Mouse (Mus musculus) granulocyte monocyte progenitor cell, adult 5-6 weeks (primary cell): ENCODE measurements around the gene Dna2. TPM values are rescaled to one million over a fixed set of nuclear protein-coding genes. Genes with fewer than 3 reads are reported as not detected.

Source experiments
- total RNA-seq, 2 experiments: library from RNA; stranded (forward) in 1 of 2; stranded (reverse) in 1 of 2; fragments of 200-712, 200-1000 nt in 1 of 2; fragments of >200 nt in 1 of 2; fragmentation: Nextera tagmentation in 1 of 2; gene quantifications; 2 replicates each; pipeline ENCODE4 v1.2.3; 2014 to 2017

Dna2 gene
- total RNA-seq, 2 experiments from 2014 or later: 47.2 to 49.5 TPM

Other genes with a start within 250 kb of the Dna2 start
- gene Stox1, start 220.9 kb upstream of the Dna2 start, total RNA-seq (2014; fragmentation: Nextera tagmentation): 1.5 and 1.6 TPM in 2 replicates
- 0.47 and 1.4 TPM in 2 replicates for gene Stox1, start 220.9 kb upstream of the Dna2 start, total RNA-seq (2017)
- 125 and 138 TPM in 2 replicates for gene Ccar1, start 154.7 kb upstream of the Dna2 start, total RNA-seq (2014; fragmentation: Nextera tagmentation)
- 103 and 105 TPM in 2 replicates for gene Ccar1, start 154.7 kb upstream of the Dna2 start, total RNA-seq (2017)
- 12.8 and 21.1 TPM in 2 replicates for gene Tet1, start 38.0 kb upstream of the Dna2 start, total RNA-seq (2014; fragmentation: Nextera tagmentation)
- 7.5 and 8.6 TPM in 2 replicates for gene Tet1, start 38.0 kb upstream of the Dna2 start, total RNA-seq (2017)
- gene Slc25a16, start 26.4 kb upstream of the Dna2 start, total RNA-seq (2014; fragmentation: Nextera tagmentation): 15.7 and 24.2 TPM in 2 replicates
- 17.6 and 19.0 TPM in 2 replicates for gene Slc25a16, start 26.4 kb upstream of the Dna2 start, total RNA-seq (2017)
- gene Rufy2, start 33.2 kb downstream of the Dna2 start, total RNA-seq (2014; fragmentation: Nextera tagmentation): 4.0 and 9.5 TPM in 2 replicates
- gene Rufy2, start 33.2 kb downstream of the Dna2 start, total RNA-seq (2017): 5.6 and 7.3 TPM in 2 replicates
- gene Hnrnph3, start 77.2 kb downstream of the Dna2 start, total RNA-seq (2014; fragmentation: Nextera tagmentation): 64.1 and 67.8 TPM in 2 replicates
- gene Hnrnph3, start 77.2 kb downstream of the Dna2 start, total RNA-seq (2017): 34.0 and 43.0 TPM in 2 replicates
- 0.34 TPM in 1 of 2 replicates, not detected in the other for gene Pbld2, start 77.3 kb downstream of the Dna2 start, total RNA-seq (2014; fragmentation: Nextera tagmentation)
- not detected in 2 replicates for gene Pbld2, start 77.3 kb downstream of the Dna2 start, total RNA-seq (2017)
- not detected in 2 replicates for gene Pbld1, start 113.1 kb downstream of the Dna2 start, total RNA-seq (2014; fragmentation: Nextera tagmentation)
- not detected in 2 replicates for gene Pbld1, start 113.1 kb downstream of the Dna2 start, total RNA-seq (2017)
- not detected in 2 replicates for gene Atoh7, start 152.6 kb downstream of the Dna2 start, total RNA-seq (2014; fragmentation: Nextera tagmentation)
- gene Atoh7, start 152.6 kb downstream of the Dna2 start, total RNA-seq (2017): not detected in 2 replicates